Mouse (Mus musculus) heart, embryonic 12.5 days (tissue): ENCODE measurements around the gene Calu. TPM values are rescaled to one million over a fixed set of nuclear protein-coding genes. Genes with fewer than 3 reads are reported as not detected.
"Not testable (repeated sequence)": the region's sequence is repeated elsewhere in the genome, so short reads cannot be mapped to it uniquely, and the experiment has no call there.

Experiments
- ATAC-seq: fragments of 200-750 bp; cut with Nextera tagmentation; 2 replicates; pipeline ENCODE4 v1.8.0; 2017; ENCODE audit warnings: moderate TSS enrichment, moderate library complexity; ENCODE audit not compliant: insufficient number of reproducible peaks, low FRiP score
- H3K27ac ChIP-seq: fragments of 300-500 bp; sonication (generic); 2 replicates; pipeline ENCODE4 v1.5.1; 2016; ENCODE audit warnings: mild to moderate bottlenecking, moderate library complexity; ENCODE audit not compliant: poor library complexity, severe bottlenecking
- H3K27me3 ChIP-seq: fragments of 300-500 bp; sonication (generic); replicated peaks from 2 replicates; pipeline ENCODE4 v1.6.1; 2016; ENCODE audit warnings: mild to moderate bottlenecking, moderate library complexity
- H3K36me3 ChIP-seq: fragments of 300-500 bp; sonication (generic); 2 replicates; pipeline ENCODE4 v1.6.1; 2016; ENCODE audit warnings: mild to moderate bottlenecking, moderate library complexity
- H3K4me1 ChIP-seq: fragments of 300-500 bp; sonication (generic); replicated peaks from 2 replicates; pipeline ENCODE4 v1.6.1; 2016; ENCODE audit warnings: mild to moderate bottlenecking
- H3K4me2 ChIP-seq: fragments of 300-500 bp; sonication (generic); 2 replicates; pipeline ENCODE4 v1.6.1; 2016; ENCODE audit warnings: mild to moderate bottlenecking, moderate library complexity
- H3K4me3 ChIP-seq: fragments of 300-500 bp; sonication (generic); 2 replicates; pipeline ENCODE4 v1.5.1; 2016; ENCODE audit warnings: mild to moderate bottlenecking
- H3K9ac ChIP-seq: fragments of 300-500 bp; sonication (generic); 2 replicates; pipeline ENCODE4 v1.6.1; 2016; ENCODE audit warnings: mild to moderate bottlenecking, moderate library complexity
- H3K9me3 ChIP-seq: fragments of 300-500 bp; sonication (generic); replicated peaks from 2 replicates; pipeline ENCODE4 v1.6.1; 2016; ENCODE audit warnings: mild to moderate bottlenecking, moderate library complexity
- WGBS: fragments of 180-500 bp; shearing (Covaris S2); methylation state at CpG from one replicate; pipeline ENCODE4 v1.1.7; 2016; 5-methylcytosine and 5-hydroxymethylcytosine counted together
- polyA plus RNA-seq: library from polyadenylated mRNA; unstranded; fragments of >200 nt; fragmentation: Nextera tagmentation; extraction: Ambion mirVana; gene quantifications from 2 replicates; pipeline ENCODE4 v1.2.1, GENCODE M21; 2016

The Calu gene
- polyA plus RNA-seq, 1 experiment from 2014 or later: 476 TPM

- 75% methylated on average over 7 of the region's 7 CpGs for WGBS
- no peak overlapping the region for H3K4me3 ChIP-seq
- no peak overlapping the region for H3K4me2 ChIP-seq
- H3K9me3 ChIP-seq: no peaks in the 10 kb centered on the region
- H3K4me1 ChIP-seq: peaks cover 18% of the 10 kb centered on the region
- H3K36me3 ChIP-seq: peaks cover 56% of the 10 kb centered on the region
- no peak overlapping the region; the same call in 1 of the 2 replicates for H3K27ac ChIP-seq
- no peak overlapping the region for H3K9ac ChIP-seq
- no peak for ATAC-seq
- no peaks in the 10 kb centered on the region for H3K27me3 ChIP-seq
Measured at GRCm38 (mm10) chr6:29362246-29363128, 14.6 kb downstream of the Calu start.

GRCm38 (mm10) chr6:29363129-29363515 is 15.3 kb downstream of the Calu start:
- H3K9ac ChIP-seq: no peak overlapping the region
- peaks cover 55% of the 10 kb centered on the region for H3K36me3 ChIP-seq
- no peaks in the 10 kb centered on the region for H3K9me3 ChIP-seq
- H3K4me1 ChIP-seq: peaks cover 18% of the 10 kb centered on the region
- no peak for ATAC-seq
- no peak overlapping the region for H3K4me2 ChIP-seq
- WGBS: 86% methylated on average over 3 of the region's 3 CpGs
- no peak overlapping the region for H3K4me3 ChIP-seq
- H3K27me3 ChIP-seq: no peaks in the 10 kb centered on the region
- H3K27ac ChIP-seq: no peak overlapping the region

- H3K9ac ChIP-seq: no peak overlapping the region
- H3K4me2 ChIP-seq: no peak overlapping the region
- no peak overlapping the region for H3K27ac ChIP-seq
- H3K27me3 ChIP-seq: no peaks in the 10 kb centered on the region
- peaks cover 58% of the 10 kb centered on the region for H3K36me3 ChIP-seq
- WGBS: 89% methylated on average over 1 of the region's 1 CpGs
- ATAC-seq: no peak
- H3K4me1 ChIP-seq: peaks cover 7% of the 10 kb centered on the region
- no peaks in the 10 kb centered on the region for H3K9me3 ChIP-seq
- no peak overlapping the region for H3K4me3 ChIP-seq
Measured at GRCm38 (mm10) chr6:29365277-29365676, 17.4 kb downstream of the Calu start.

DNA sequence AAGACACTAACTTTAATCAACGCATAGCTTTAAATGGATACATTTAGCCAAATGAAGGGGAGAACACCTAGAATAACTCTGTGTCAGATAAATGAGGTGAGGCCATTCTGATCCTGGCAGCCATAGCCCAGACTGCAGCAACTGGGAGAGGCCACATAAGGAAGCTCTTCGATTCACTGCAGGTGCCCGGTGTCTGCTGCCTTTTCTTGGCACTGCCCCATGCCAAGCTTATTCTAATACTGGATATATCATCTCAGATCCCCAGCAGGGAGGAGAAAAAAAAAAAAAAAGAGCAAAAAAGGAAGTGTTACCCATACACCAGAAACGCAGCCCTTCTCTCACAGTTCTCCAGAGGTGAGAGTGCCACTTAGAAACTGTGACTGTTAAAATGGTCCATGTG is 29.5 kb downstream of the Calu start:
- H3K4me1 ChIP-seq: no peaks in the 10 kb centered on the region
- no peak overlapping the region for H3K9ac ChIP-seq
- H3K4me2 ChIP-seq: no peak overlapping the region
- H3K9me3 ChIP-seq: no peaks in the 10 kb centered on the region
- peaks cover 75% of the 10 kb centered on the region for H3K36me3 ChIP-seq
- no peak for ATAC-seq
- no peaks in the 10 kb centered on the region for H3K27me3 ChIP-seq
- H3K27ac ChIP-seq: no peak overlapping the region
- no peak overlapping the region for H3K4me3 ChIP-seq
- 88% methylated on average over 4 of the region's 4 CpGs for WGBS

DNA sequence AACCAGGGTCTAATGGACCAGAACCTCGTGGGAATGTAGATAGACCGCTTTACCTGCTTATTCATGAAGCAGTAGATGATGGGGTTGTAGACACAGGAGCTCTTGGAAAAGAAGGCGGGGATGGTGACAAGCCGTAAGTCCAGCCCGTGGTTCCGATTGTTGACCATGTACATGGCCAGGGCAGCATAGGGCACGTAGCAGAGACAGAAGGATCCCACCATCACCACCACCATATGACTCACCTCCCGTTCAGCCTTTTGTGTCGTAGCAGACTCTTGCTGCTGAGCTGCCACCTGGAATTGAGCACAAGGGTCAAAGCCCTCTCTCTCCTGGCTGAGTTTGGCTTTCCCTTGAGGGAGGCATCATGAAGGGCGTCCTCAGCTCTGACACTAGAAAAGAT is 30.8 kb downstream of the Calu start:
- WGBS: 92% methylated on average over 10 of the region's 10 CpGs
- no peak overlapping the region for H3K4me3 ChIP-seq
- H3K4me1 ChIP-seq: 0 out of 2 replicates have a peak, but pooled peaks cover 1% of the 10 kb centered on the region
- H3K27ac ChIP-seq: no peak overlapping the region
- H3K27me3 ChIP-seq: no peaks in the 10 kb centered on the region
- no peak for ATAC-seq
- peaks cover 62% of the 10 kb centered on the region for H3K36me3 ChIP-seq
- no peak overlapping the region for H3K4me2 ChIP-seq
- no peak overlapping the region for H3K9ac ChIP-seq
- H3K9me3 ChIP-seq: no peaks in the 10 kb centered on the region

- Histone ChIP-seq H3K36me3 (peaks cover 49% of the 10 kb centered on the region), H3K4me3 (no peak overlapping the region), H3K27me3 (no peaks in the 10 kb centered on the region), H3K4me1 (0 out of 2 replicates have a peak, but pooled peaks cover 8% of the 10 kb centered on the region), H3K27ac (no peak overlapping the region), H3K9ac (no peak overlapping the region), H3K4me2 (no peak overlapping the region), H3K9me3 (no peaks in the 10 kb centered on the region)
- no peak for ATAC-seq
- 87% methylated on average over 6 of the region's 6 CpGs for WGBS
Measured at GRCm38 (mm10) chr6:29379954-29380353, 32.1 kb downstream of the Calu start.

DNA sequence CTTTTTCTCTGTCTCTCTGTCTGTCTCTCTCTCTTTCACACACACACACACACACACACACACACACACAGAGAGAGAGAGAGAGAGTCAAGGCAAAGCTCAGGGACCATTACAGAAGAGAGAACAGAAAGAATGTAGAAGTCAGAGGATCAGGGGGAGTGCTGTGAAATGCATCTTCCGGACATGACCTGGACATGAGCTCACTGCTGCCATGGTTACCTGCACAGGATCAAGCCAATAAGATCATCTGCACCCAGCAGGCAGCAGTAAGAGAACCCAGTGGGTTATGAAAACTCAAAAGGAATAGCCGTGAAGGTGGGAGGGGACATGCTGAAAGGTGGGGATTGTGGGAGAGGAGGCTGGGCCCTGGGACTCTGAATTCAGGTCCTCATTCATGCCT is 34.6 kb downstream of the Calu start:
- H3K4me2 ChIP-seq: no peak overlapping the region
- no peak overlapping the region for H3K4me3 ChIP-seq
- H3K27ac ChIP-seq: no peak overlapping the region
- H3K9me3 ChIP-seq: no peaks in the 10 kb centered on the region
- no peaks in the 10 kb centered on the region for H3K27me3 ChIP-seq
- 72% methylated on average over 2 of the region's 2 CpGs for WGBS
- H3K36me3 ChIP-seq: peaks cover 25% of the 10 kb centered on the region
- H3K4me1 ChIP-seq: peaks cover 11% of the 10 kb centered on the region
- no peak overlapping the region for H3K9ac ChIP-seq
- ATAC-seq: no peak

- peak within 1 kb of the TSS; percentile 30 for H3K27ac ChIP-seq
- ATAC-seq: peak; percentile 78
- peak within 1 kb of the TSS; percentile 51 for H3K4me3 ChIP-seq
- no peaks in the 10 kb centered on the region for H3K9me3 ChIP-seq
- peaks cover 28% of the 10 kb centered on the region for H3K4me1 ChIP-seq
- WGBS: 3% methylated on average over 12 of the region's 12 CpGs
- peak within 1 kb of the TSS; percentile 64 for H3K9ac ChIP-seq
- 0 out of 2 replicates have a peak, but pooled peaks cover 3% of the 10 kb centered on the region for H3K27me3 ChIP-seq
- no peaks in the 10 kb centered on the region for H3K36me3 ChIP-seq
- peak within 1 kb of the TSS; percentile 63 for H3K4me2 ChIP-seq
Measured at GRCm38 (mm10) chr6:29388052-29388518, 40.2 kb downstream of the Calu start, which contains the start of gene Opn1sw. Gene Opn1sw, minus strand, starts transcription at chr6:29388468.

GRCm38 (mm10) chr6:29388606-29389080 is 40.8 kb downstream of the Calu start:
- Histone ChIP-seq H3K36me3 (no peaks in the 10 kb centered on the region), H3K4me2 (peak overlapping the region; percentile 63), H3K4me1 (peaks cover 27% of the 10 kb centered on the region), H3K4me3 (peak overlapping the region; percentile 51), H3K27ac (peak overlapping the region; percentile 30; the same call in 1 of the 2 replicates), H3K9me3 (no peaks in the 10 kb centered on the region), H3K9ac (no peak overlapping the region), H3K27me3 (peaks cover 5% of the 10 kb centered on the region)
- WGBS: 7% methylated on average over 11 of the region's 11 CpGs
- peak; percentile 81 for ATAC-seq

DNA sequence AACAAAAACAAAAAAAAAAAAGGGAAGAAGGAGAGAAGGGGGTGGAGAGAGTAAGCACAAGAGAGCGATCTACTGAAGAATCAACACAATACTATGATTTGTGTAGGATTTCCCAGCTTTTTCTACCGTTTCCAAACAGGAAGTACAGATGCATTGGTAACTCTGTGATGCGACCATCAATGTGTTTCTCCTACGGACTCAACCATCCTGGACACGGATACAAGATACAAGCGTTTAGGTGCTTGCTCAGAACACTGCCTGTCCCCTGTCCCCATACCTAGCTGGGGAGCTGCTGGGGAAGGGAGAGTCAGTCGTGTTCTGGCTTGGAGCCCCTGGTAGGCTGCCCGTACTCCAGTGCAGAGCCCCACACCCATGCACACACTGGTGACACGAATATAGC is 41.6 kb downstream of the Calu start:
- Histone ChIP-seq H3K36me3 (no peaks in the 10 kb centered on the region), H3K4me3 (no peak overlapping the region), H3K4me2 (no peak overlapping the region), H3K9me3 (no peaks in the 10 kb centered on the region), H3K27ac (no peak overlapping the region), H3K9ac (no peak overlapping the region), H3K4me1 (peaks cover 20% of the 10 kb centered on the region), H3K27me3 (peaks cover 13% of the 10 kb centered on the region)
- WGBS: 49% methylated on average over 9 of the region's 9 CpGs
- ATAC-seq: no peak

DNA sequence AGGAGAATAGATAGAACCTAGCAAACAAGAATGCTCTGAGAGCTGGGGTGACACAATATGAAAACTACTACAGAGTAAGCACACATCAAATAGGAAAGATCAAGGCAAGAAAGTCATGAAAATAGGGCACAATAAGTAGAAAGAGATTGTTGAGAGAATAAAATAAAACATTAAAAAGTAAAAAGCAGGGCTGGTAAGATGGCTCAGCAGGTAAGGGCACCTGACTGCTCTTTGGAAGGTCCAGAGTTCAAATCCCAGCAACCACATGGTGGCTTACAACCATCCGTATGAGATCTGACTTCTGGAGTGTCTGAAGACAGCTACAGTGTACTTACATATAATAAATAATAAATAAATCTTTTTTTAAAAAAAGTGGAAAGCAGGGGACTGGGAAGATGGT is 42.6 kb downstream of the Calu start:
- peaks cover 15% of the 10 kb centered on the region for H3K27me3 ChIP-seq
- H3K4me1 ChIP-seq: peaks cover 29% of the 10 kb centered on the region
- not testable (repeated sequence) for H3K9me3 ChIP-seq, H3K4me3 ChIP-seq, H3K4me2 ChIP-seq, ATAC-seq, H3K9ac ChIP-seq, H3K27ac ChIP-seq, H3K36me3 ChIP-seq
- 77% methylated on average over 1 of the region's 1 CpGs for WGBS
